Mouse (Mus musculus): Measurements from ENCODE around the gene Atp5h. TPM values are rescaled to one million over a fixed set of nuclear protein-coding genes. Genes with fewer than 3 reads are reported as not detected.
"Not testable (repeated sequence)": the region's sequence is repeated elsewhere in the genome, so short reads cannot be mapped to it uniquely, and the experiment has no call there.

Atp5h gene
- total RNA-seq, 2 experiments from 2014 or later: 968 to 1,066 TPM

GRCm38 (mm10) chr11:115400126-115400525, 19.6 kb downstream of the Atp5h start:
- DNase-seq: peak; percentile 31

DNA sequence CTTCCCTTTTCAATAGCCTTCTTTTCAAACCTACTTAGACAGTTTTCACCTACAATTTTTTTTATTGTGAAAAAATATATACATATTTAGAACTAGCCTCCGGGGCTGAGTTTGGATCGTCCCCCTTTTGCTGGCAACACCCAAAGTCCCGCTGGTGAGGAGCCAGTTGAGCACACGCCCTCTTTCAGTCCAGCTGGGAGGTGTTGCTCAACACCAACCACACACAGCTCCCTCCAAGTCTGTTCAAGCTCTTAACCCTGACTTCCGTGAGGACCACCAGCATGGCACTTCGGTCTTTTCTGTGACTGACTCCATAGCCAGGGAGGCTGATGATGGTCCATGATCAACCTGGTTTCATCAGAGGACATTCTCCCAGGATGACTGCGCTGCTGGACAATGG, 21.7 kb downstream of the Atp5h start:
- peak; percentile 32 for DNase-seq

DNA sequence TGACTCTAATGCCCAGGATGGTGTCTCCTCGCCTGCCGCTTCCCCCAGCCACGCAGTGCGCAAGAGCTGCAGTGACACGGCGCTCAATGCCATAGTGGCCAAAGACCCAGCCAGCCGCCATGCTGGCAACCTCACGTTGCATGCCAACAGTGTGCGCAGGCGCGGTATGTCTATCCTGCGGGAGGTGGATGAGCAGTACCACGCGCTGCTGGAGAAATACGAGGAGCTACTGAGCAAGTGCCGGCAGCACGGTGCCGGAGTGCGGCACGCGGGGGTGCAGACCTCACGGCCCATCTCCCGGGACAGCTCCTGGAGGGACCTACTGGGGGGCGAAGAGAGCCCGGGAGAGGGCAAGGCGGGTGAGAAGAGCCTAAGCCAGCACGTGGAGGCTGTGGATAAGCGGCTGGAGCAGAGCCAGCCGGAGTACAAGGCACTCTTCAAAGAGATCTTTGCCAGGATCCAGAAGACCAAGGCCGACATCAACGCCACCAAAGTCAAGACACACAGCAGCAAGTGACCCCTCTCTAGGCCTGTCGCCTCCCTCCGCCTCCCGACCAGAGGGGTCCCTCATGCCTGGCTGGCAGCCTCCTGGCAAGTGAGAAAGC, 25.9 kb downstream of the Atp5h start:
- peak; percentile 56 for DNase-seq

DNA sequence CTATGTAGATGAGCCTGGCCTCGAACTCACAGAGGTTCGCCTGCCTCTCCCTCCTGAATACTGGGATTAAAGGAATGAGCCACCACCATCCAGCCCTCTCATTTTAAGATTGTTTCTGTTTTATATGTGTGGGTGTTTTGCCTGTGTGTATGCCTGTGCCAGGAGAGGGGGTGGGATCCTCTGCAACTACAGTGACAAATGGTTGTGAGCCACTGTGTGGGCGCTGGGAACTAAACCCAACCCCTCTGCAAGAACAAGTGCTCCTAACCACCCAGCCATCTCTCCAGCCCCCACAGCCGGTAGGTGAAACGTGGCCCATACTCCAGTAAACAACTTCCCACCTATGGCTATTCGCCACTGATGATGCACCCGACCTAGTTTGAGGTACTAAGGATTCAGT, 28.4 kb downstream of the Atp5h start:
- DNase-seq: no peak

DNA sequence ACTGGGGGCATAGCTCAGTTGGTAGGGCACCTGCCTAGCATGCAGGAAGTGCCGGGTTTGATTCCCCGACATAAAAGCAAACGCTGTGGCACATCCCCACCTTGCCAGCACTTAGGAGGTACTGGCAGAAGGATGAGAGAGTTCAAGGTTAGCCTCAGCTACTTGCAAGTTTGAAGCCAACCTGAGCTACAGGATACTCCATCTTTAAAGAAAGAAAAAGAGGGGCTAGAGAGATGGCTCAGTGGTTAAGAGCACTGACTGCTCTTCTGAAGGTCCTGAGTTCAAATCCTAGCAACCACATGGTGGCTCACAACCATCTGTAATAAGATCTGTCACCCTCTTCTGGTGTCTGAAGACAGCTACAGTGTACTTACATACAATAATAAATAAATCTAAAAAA, 32.9 kb downstream of the Atp5h start:
- not testable (repeated sequence) for DNase-seq

DNA sequence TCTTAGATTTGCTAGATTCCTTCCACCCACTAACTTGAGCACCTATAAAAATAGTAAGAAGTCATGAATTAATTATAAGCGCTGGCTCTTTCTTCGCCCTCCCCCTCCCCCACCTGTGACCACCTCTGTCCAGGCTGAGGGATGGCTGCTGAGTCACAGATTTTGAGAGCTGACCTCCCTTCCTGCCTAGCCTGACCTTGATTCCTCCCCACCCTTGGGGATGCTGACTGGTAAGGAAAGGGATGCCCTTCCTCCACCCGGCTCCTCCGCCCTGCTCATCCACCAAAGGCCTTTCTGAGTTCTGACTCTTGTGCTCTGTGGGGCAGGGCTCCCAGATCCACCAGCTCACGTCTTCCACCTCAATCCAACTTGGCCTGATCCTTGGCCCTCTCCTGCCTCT, 35.2 kb downstream of the Atp5h start:
- DNase-seq: peak; percentile 77

GRCm38 (mm10) chr11:115383701-115384474, 35.9 kb downstream of the Atp5h start:
- peak; percentile 50 for DNase-seq

GRCm38 (mm10) chr11:115382891-115383290, 36.9 kb downstream of the Atp5h start:
- peak; percentile 43 for DNase-seq

GRCm38 (mm10) chr11:115381743-115382539, 37.8 kb downstream of the Atp5h start, which contains the start of gene Cdr2l:
Gene Cdr2l, plus strand, starts transcription at chr11:115381916.
- DNase-seq: peak; percentile 96

DNA sequence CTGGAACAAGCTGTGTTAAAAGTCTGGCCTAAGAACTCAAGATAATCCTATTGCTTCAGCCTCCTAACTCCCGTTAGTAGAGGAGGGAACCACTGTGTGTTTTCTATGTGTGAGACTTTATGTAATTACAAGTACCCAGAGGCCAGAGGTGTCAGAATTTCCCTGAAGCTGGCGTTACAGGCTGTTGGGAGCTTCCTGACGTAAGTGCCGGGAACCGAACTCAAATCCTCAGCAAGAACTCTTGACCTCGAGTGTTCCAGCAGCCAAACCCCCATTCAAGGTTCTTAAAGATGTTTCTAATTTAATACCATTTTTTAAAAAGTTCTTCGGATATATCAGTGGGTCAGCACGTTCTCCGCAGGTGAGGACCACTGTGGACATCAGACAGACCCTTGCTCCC, 38.5 kb downstream of the Atp5h start:
- no peak for DNase-seq

- no peak for DNase-seq
Measured at GRCm38 (mm10) chr11:115377854-115378253, 41.9 kb downstream of the Atp5h start.

GRCm38 (mm10) chr11:115377254-115377653, 42.5 kb downstream of the Atp5h start:
- no peak for DNase-seq

DNA sequence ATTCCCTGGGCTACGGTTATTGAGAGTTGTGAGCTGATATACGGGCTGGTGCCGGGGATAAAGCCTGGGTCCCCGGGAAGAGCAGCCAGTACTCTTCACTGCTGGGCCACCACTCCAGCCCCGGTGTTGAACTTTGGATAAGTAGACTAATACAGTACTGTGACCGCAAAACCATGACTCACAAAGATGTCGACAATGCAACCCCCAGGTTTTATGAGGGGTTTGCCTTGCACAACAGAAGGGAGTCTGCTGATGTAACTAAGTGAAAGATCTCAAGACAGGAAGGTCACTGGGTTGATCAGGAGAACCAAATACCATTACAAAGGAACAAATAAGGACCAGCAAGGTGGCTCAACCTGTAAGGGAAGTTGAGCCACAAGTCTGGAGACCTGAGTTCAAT, 43.0 kb downstream of the Atp5h start:
- DNase-seq: no peak

DNA sequence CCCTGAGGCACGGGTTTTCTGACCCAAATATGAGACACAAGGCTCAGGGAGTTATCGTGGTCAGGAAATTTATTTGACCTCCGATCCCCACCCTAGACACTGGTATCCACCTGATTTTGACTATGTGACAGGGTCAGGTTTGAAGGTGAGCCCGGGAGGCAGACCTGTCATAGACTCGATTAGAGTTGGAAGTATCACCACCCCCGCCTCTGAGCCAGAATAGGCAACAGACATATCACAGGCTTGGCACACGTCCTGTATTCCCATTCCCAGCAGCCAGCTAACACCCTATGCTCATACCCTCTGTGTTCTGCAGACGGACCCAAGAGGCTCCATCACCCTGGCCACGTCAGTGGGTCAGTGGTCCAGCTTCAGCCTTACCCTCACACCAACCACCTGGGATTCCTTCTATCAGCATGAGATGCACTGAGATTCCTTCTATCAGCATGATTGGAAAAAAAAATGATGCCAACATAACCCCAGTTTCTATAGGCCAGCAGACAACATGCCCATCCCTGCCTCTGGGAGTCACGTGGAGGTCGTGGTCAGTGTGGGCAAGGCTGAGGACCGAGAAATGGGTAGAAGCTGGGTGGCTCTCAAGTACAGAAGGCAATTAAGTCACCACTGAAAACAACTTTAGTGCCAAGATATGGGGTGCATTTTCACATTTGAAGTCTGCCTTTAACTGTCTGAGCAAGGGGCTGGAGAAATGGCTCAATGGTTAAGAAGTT, 44.9 kb downstream of the Atp5h start:
- no peak for DNase-seq

DNA sequence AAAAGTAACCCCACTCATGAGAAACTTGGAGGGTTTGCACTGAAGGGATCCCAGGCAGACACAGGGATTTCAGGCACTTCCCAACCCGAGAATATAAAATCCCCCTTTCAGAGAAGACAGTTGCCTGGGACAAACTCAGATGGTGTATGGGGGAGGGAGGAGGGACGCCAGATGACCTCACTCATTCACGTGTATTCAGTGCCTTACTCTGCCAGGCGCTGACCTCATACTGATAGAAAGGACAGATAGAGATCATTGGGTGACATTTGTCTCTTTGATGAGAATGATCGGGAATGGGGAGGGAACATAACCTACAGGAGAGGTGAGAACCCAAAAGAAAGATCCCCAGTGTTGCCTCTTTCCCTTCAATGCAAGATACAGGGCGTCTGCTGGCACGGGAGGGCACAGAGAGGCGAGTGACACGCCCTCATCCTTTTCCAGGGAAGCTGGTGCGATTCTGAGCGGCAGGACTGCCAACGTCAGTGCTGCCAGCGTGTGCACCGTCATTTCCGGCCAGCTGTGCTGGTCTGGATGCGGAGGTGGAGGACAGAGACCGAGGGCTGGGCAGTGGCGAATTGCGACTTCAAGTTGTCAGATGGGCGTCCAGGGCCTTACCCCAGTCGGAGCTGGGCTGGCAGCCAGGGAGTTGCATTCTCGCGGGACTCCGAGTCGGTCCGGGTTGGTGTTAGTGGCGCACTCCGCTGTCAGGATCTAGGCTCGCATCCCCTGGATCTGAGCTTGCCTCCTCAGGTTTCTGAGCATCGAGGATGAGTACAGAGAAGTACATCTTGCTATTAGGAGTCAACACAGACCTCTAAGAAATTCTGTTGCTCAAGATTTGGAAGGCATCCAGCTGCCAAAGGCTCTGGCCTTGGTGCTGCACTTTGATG, 45.7 kb downstream of the Atp5h start:
- peak; percentile 85 for DNase-seq

- no peak for DNase-seq
Measured at GRCm38 (mm10) chr11:115372737-115373136, 47.0 kb downstream of the Atp5h start.

DNA sequence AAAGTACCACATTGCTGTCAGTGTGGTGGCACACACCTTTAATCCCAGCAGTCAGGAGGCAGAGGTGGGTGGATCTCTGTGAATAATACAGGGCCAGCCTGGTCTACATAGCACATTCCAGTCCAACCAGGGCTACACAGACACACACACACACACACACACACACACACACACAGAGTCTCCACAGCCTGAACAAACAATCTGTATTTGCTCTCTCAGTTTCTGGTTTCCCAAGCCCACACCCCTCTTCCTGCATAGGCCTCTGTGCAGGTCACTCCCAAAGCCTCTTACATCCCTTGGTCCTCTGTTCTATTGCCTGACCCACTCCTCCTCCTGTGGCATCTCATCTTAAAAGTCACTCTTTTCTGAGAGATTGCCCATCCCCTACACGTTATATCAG, 47.7 kb downstream of the Atp5h start:
- DNase-seq: no peak

DNA sequence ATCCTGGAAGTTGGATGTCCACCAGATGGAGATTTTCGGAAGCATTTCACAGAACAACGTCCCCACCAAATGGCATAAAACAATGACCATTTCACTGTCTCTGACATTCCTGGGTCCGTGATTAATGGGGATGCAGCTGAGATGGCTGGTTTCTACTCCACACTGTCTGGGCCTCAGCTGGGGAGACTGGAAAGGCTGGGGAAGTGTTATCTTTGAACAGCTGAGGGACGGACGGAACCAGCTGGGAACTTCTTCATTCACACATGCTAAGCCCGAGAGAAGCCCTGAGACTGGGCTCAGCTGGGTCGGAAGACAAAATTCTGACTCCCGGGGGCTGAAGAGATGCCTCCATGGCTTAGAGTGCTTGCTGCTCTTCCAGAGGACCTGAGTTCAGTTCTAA, 48.4 kb downstream of the Atp5h start:
- DNase-seq: no peak

- no peak for DNase-seq
Measured at GRCm38 (mm10) chr11:115370368-115370767, 49.4 kb downstream of the Atp5h start.

DNA sequence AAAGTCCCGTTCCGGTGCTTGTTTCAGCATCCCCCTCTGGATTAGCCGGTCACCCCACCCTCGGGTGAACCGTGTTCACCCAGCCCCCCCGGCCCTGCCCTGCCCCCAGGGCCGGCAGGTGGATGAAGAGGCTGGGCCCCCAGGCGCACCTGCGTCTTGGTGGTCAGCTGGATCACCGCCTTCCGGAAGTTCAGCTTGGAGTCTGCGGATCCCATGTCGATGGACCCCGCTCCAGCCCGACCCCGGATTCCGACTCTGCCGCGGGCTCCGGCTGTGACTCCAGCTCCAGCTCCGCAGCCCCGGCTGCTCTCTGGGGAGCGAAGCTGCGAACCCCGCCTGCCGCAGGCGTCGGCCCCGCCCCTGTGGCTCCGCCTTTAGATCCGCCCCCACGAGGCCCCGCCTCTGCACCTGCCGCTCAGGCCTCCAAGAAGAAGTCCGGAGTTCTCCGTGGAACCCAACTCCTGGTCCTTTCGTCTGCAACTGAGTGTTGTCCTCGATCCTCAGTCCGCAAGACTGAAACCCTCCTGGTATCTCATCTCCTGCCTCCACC, 52.3 kb downstream of the Atp5h start, which contains the start of gene Hid1:
TSS of gene Hid1 (minus strand) at position 362 of the 550 bp plus-strand sequence.
- DNase-seq: peak; percentile 92
